Mouse (Mus musculus): ENCODE results near the gene Cx3cl1. TPM values are rescaled to one million over a fixed set of nuclear protein-coding genes. Genes with fewer than 3 reads are reported as not detected.

The Cx3cl1 gene
- total RNA-seq, 1 experiment: 5.3 TPM

DNA sequence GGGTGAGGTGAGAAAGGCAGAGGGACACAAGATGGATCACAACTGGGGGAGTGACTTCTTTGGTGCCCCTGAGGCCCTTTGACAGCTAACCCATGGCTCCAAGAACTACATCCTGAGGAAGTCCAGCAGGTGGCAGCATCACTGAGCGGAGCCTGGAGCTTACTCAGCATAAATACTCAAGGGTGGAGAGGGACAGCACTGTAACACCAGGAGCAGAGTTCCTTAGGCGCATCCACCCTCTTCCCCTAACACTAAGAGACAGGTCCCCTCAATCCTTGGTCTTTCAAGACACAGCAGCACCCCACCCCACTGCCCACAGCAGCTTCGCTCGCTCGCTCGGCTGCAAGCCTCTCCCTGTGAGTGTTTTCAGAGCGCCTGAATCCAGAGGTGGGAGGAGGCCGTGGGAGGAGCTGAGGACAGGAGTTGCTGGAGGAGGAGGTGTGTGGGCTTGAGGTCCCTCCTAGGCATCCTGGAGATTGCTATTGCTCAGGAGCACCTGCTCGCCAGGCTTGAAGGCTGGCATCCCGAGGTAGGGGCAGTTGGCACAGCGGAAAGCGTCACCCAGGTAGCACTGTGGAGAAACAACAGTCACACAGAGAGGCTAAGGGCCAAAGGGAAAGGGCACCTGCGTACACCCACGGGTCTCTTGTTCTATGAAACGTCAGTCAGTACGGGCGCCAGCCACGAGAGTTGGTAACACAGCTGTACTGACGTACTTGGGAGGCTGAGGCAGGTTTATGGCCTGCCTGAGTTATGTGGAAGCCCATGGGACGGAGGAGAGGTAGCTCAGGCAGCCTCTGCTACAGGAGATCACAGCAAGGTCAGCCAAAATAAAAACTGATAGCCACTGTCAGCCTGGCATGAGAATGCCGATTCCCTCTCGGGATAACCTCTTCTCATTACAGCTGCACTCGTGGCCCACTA, 51.1 kb downstream of the Cx3cl1 start:
- TF ChIP-seq HCFC1 (IDR thresholded peaks at IDR 0.05; ENCODE audit: borderline replicate concordance, insufficient read depth, low read length) (no peak), MAFK (IDR thresholded peaks at IDR 0.05; ENCODE audit: insufficient read depth, low read depth, low read length) (peak; percentile 100), CHD2 (IDR thresholded peaks at IDR 0.05; ENCODE audit: low read depth, low read length) (no peak)
- Histone ChIP-seq H3K9ac (ENCODE audit: insufficient read depth, low read depth, low read length, poor library complexity, severe bottlenecking) (no peak overlapping the region), H3K36me3 (ENCODE audit: control insufficient read depth, insufficient read depth, low read length, poor library complexity, severe bottlenecking) (peaks cover 48% of the 10 kb centered on the region), H3K4me1 (ENCODE audit: control insufficient read depth in 2 of 2, insufficient read depth in 2 of 2, low read length in 2 of 2, poor library complexity in 1 of 2) (peaks cover 0 to 10% of the 10 kb centered on the region in 2 experiments; a peak in 1 of 4 replicates), H3K27ac (ENCODE audit: insufficient read depth, low read depth, low read length, poor library complexity, severe bottlenecking) (0 out of 2 replicates have a peak overlapping the region, but pooled peaks have one; percentile 7), H3K4me3 (ENCODE audit: insufficient read depth in 1 of 2, low read depth in 1 of 2, low read length in 2 of 2, poor library complexity in 1 of 2, severe bottlenecking in 1 of 2) (no peak overlapping the region), H3K9me3 (ENCODE audit: control insufficient read depth, insufficient read depth, low read depth, low read length) (no peaks in the 10 kb centered on the region)
- in situ Hi-C loops (cut with MboI; ENCODE audit: low sequenced_read_pairs in 2 of 2, unreplicated experiment in 2 of 2): no loop called here
- DNase-seq (ENCODE audit: low read depth, low spot score): peak; percentile 58

DNA sequence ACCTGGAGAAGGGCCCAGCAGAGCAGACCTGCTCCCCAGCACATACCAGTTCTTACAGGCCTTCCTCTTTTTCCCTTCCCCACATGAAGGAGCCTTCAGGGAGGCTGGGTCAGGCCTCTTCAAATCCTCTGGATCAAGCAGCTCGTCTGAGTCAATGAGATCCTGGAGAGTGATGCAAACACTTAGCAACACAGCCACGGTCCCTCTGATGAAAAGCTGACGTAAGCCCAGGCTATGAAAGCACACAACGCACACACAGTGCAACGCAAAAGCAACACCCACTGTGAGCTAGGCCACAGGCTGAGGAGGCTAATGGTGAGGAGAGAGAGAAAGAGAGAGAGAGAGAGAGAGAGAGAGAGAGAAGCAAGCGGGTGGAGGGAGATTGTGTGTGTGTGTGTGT, 53.4 kb downstream of the Cx3cl1 start:
- Histone ChIP-seq H3K9me3 (ENCODE audit: control insufficient read depth, insufficient read depth, low read depth, low read length) (no peaks in the 10 kb centered on the region), H3K9ac (ENCODE audit: insufficient read depth, low read depth, low read length, poor library complexity, severe bottlenecking) (no peak overlapping the region), H3K27ac (ENCODE audit: insufficient read depth, low read depth, low read length, poor library complexity, severe bottlenecking) (0 out of 2 replicates have a peak overlapping the region, but pooled peaks have one; percentile 8), H3K36me3 (ENCODE audit: control insufficient read depth, insufficient read depth, low read length, poor library complexity, severe bottlenecking) (peaks cover 62% of the 10 kb centered on the region), H3K4me1 (ENCODE audit: control insufficient read depth in 2 of 2, insufficient read depth in 2 of 2, low read length in 2 of 2, poor library complexity in 1 of 2) (peaks cover 0 to 10% of the 10 kb centered on the region in 2 experiments; a peak in 1 of 4 replicates), H3K4me3 (ENCODE audit: insufficient read depth in 1 of 2, low read depth in 1 of 2, low read length in 2 of 2, poor library complexity in 1 of 2, severe bottlenecking in 1 of 2) (no peak overlapping the region)
- TF ChIP-seq MAFK (IDR thresholded peaks at IDR 0.05; ENCODE audit: insufficient read depth, low read depth, low read length): no peak
- TF ChIP-seq ZNF384 (IDR thresholded peaks at IDR 0.05; ENCODE audit: low read depth, low read length): no peak
- no peak for TF ChIP-seq HCFC1 (IDR thresholded peaks at IDR 0.05; ENCODE audit: borderline replicate concordance, insufficient read depth, low read length)
- TF ChIP-seq ZC3H11A (IDR thresholded peaks at IDR 0.05; ENCODE audit: borderline replicate concordance, low read depth, low read length): no peak
- no peak for TF ChIP-seq CHD2 (IDR thresholded peaks at IDR 0.05; ENCODE audit: low read depth, low read length)
- no peak for DNase-seq (ENCODE audit: low read depth, low spot score)
- in situ Hi-C loops (cut with MboI; ENCODE audit: low sequenced_read_pairs in 2 of 2, unreplicated experiment in 2 of 2): no loop called here

DNA sequence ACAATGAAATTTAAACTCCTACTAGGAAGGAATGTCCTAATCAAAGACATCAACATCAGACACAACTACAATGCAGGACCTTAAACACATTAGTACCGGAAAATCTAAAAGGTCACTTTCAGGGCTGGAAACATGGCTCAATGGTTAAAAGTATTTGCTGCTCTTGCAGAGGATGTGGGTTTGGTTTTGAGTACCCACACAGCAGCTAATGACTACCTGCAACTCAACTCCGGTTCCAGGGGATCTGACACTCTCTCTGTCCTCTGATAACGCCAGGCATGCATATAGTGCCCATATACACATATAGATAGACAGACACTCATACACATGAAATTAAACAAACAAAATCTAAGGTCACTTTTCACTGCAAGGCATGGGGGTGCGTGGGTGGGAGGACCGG, 54.4 kb downstream of the Cx3cl1 start:
- TF ChIP-seq ZNF384 (IDR thresholded peaks at IDR 0.05; ENCODE audit: low read depth, low read length): no peak
- TF ChIP-seq MAFK (IDR thresholded peaks at IDR 0.05; ENCODE audit: insufficient read depth, low read depth, low read length): no peak
- no peak for TF ChIP-seq CHD2 (IDR thresholded peaks at IDR 0.05; ENCODE audit: low read depth, low read length)
- no peak for TF ChIP-seq ZC3H11A (IDR thresholded peaks at IDR 0.05; ENCODE audit: borderline replicate concordance, low read depth, low read length)
- TF ChIP-seq HCFC1 (IDR thresholded peaks at IDR 0.05; ENCODE audit: borderline replicate concordance, insufficient read depth, low read length): no peak
- Histone ChIP-seq H3K36me3 (ENCODE audit: control insufficient read depth, insufficient read depth, low read length, poor library complexity, severe bottlenecking) (peaks cover 59% of the 10 kb centered on the region), H3K27ac (ENCODE audit: insufficient read depth, low read depth, low read length, poor library complexity, severe bottlenecking) (no peak overlapping the region), H3K9ac (ENCODE audit: insufficient read depth, low read depth, low read length, poor library complexity, severe bottlenecking) (no peak overlapping the region), H3K4me3 (ENCODE audit: insufficient read depth in 1 of 2, low read depth in 1 of 2, low read length in 2 of 2, poor library complexity in 1 of 2, severe bottlenecking in 1 of 2) (no peak overlapping the region), H3K4me1 (ENCODE audit: control insufficient read depth in 2 of 2, insufficient read depth in 2 of 2, low read length in 2 of 2, poor library complexity in 1 of 2) (peaks cover 0 to 10% of the 10 kb centered on the region in 2 experiments; a peak in 1 of 4 replicates), H3K9me3 (ENCODE audit: control insufficient read depth, insufficient read depth, low read depth, low read length) (no peaks in the 10 kb centered on the region)
- DNase-seq (ENCODE audit: low read depth, low spot score): no peak
- in situ Hi-C loops (cut with MboI; ENCODE audit: low sequenced_read_pairs in 2 of 2, unreplicated experiment in 2 of 2): no loop called here

DNA sequence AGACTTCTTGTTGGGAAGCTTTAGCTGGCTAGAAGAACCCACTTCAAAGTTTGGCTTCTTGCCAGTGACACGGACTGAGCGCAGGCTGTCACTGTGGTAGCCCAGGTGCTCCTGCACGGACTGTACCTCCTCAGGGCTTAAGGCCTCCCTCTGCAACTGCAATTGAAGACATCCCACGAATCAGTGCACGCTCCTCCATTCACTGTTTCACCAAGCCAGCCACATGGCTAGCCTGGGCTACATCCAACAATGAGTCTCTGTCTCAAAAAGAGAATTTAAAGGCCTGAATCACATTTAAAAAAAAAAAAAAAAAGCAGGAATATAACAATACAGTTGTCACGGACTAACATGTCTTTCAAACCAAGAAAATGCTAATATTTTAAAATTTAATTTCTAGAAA, 56.5 kb downstream of the Cx3cl1 start:
- TF ChIP-seq MAFK (IDR thresholded peaks at IDR 0.05; ENCODE audit: insufficient read depth, low read depth, low read length): no peak
- no peak for TF ChIP-seq HCFC1 (IDR thresholded peaks at IDR 0.05; ENCODE audit: borderline replicate concordance, insufficient read depth, low read length)
- no peak for TF ChIP-seq ZC3H11A (IDR thresholded peaks at IDR 0.05; ENCODE audit: borderline replicate concordance, low read depth, low read length)
- H3K9ac ChIP-seq (ENCODE audit: insufficient read depth, low read depth, low read length, poor library complexity, severe bottlenecking): no peak overlapping the region
- H3K27ac ChIP-seq (ENCODE audit: insufficient read depth, low read depth, low read length, poor library complexity, severe bottlenecking): no peak overlapping the region
- no peaks in the 10 kb centered on the region for H3K9me3 ChIP-seq (ENCODE audit: control insufficient read depth, insufficient read depth, low read depth, low read length)
- H3K4me3 ChIP-seq (ENCODE audit: insufficient read depth in 1 of 2, low read depth in 1 of 2, low read length in 2 of 2, poor library complexity in 1 of 2, severe bottlenecking in 1 of 2): no peak overlapping the region
- peaks cover 59% of the 10 kb centered on the region for H3K36me3 ChIP-seq (ENCODE audit: control insufficient read depth, insufficient read depth, low read length, poor library complexity, severe bottlenecking)
- H3K4me1 ChIP-seq (ENCODE audit: control insufficient read depth in 2 of 2, insufficient read depth in 2 of 2, low read length in 2 of 2, poor library complexity in 1 of 2): peaks cover 0 to 3% of the 10 kb centered on the region in 2 experiments; a peak in 1 of 4 replicates
- DNase-seq (ENCODE audit: low read depth, low spot score): no peak
- in situ Hi-C loops (cut with MboI; ENCODE audit: low sequenced_read_pairs in 2 of 2, unreplicated experiment in 2 of 2): no loop called here

Other genes starting within 250 kb of the Cx3cl1 start
- gene Cpne2, start 239.0 kb upstream of the Cx3cl1 start, total RNA-seq (2012; rRNA removed): 6.4 and 12.5 TPM in 2 replicates
- gene Rspry1, start 170.1 kb upstream of the Cx3cl1 start, total RNA-seq (2012; rRNA removed): 19.5 and 22.4 TPM in 2 replicates
- 26.9 and 35.9 TPM in 2 replicates for gene Fam192a, start 170.0 kb upstream of the Cx3cl1 start, total RNA-seq (2012; rRNA removed)
- gene Arl2bp, start 105.4 kb upstream of the Cx3cl1 start, total RNA-seq (2012; rRNA removed): 17.7 and 29.9 TPM in 2 replicates
- gene Pllp, start 75.7 kb upstream of the Cx3cl1 start, total RNA-seq (2012; rRNA removed): 7.8 and 10.3 TPM in 2 replicates
- 0.48 and 6.1 TPM in 2 replicates for gene Ccl22, start 26.4 kb upstream of the Cx3cl1 start, total RNA-seq (2012; rRNA removed)
- 1.3 and 5.1 TPM in 2 replicates for gene Ccl17, start 38.4 kb downstream of the Cx3cl1 start, total RNA-seq (2012; rRNA removed)
- 42.9 and 47.1 TPM in 2 replicates for gene Coq9, start 66.3 kb downstream of the Cx3cl1 start, total RNA-seq (2012; rRNA removed)
- 98.5 and 134 TPM in 2 replicates for gene Ciapin1, start 66.3 kb downstream of the Cx3cl1 start, total RNA-seq (2012; rRNA removed)
- gene Polr2c, start 85.4 kb downstream of the Cx3cl1 start, total RNA-seq (2012; rRNA removed): 88.7 and 119 TPM in 2 replicates
- gene Dok4, start 104.3 kb downstream of the Cx3cl1 start, total RNA-seq (2012; rRNA removed): 4.3 and 4.9 TPM in 2 replicates
- 10.7 and 11.0 TPM in 2 replicates for gene Ccdc102a, start 146.1 kb downstream of the Cx3cl1 start, total RNA-seq (2012; rRNA removed)
- 1.1 and 2.2 TPM in 2 replicates for gene Adgrg5, start 151.7 kb downstream of the Cx3cl1 start, total RNA-seq (2012; rRNA removed)
- gene Adgrg1, start 202.7 kb downstream of the Cx3cl1 start, total RNA-seq (2012; rRNA removed): 5.4 and 5.7 TPM in 2 replicates
- 0.36 TPM in 1 of 2 replicates, not detected in the other for gene Adgrg3, start 245.7 kb downstream of the Cx3cl1 start, total RNA-seq (2012; rRNA removed)

Measured in ES-E14 (cell line).